Mouse (Mus musculus): Measurements from ENCODE around the gene Rmnd5b. TPM values are rescaled to one million over a fixed set of nuclear protein-coding genes. Genes with fewer than 3 reads are reported as not detected.
"Not testable (repeated sequence)": the region's sequence is repeated elsewhere in the genome, so short reads cannot be mapped to it uniquely, and the experiment has no call there.

Rmnd5b gene
- polyA plus RNA-seq, 1 experiment from 2014 or later: 45.6 TPM

DNA sequence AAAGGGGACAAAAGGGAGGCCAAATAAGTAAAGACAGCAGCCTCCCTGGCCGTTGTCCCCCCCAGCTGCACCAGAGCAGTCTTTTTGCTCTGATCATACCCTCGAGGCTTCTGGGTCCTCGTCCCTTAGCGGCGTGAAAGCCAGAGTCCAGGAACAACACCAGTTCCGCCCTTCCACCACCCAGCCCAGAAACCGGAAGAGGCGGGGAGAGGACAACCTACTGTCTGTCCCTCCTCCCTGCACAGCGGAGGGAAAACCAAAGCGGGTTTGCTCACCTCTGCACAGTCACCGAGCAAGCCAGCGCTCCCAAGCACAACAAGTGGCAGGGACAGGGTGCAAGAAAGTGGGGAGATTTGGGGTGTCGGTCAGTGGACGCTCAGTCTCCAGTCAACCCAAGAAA lies 20.1 kb downstream of the Rmnd5b start:
- DNase-seq (ENCODE audit: low spot score): peak; percentile 73
- no peaks in the 10 kb centered on the region for H3K9me3 ChIP-seq
- H3K4me1 ChIP-seq (replicated peaks): peaks cover 23% of the 10 kb centered on the region
- H3K36me3 ChIP-seq: no peaks in the 10 kb centered on the region
- 4% methylated on average over 14 of the region's 14 CpGs for WGBS
- peak overlapping the region; percentile 48 for H3K4me3 ChIP-seq
- peak overlapping the region; percentile 87 for H3K27ac ChIP-seq
- H3K27me3 ChIP-seq (ENCODE audit: insufficient read depth, poor library complexity, severe bottlenecking): no peaks in the 10 kb centered on the region

DNA sequence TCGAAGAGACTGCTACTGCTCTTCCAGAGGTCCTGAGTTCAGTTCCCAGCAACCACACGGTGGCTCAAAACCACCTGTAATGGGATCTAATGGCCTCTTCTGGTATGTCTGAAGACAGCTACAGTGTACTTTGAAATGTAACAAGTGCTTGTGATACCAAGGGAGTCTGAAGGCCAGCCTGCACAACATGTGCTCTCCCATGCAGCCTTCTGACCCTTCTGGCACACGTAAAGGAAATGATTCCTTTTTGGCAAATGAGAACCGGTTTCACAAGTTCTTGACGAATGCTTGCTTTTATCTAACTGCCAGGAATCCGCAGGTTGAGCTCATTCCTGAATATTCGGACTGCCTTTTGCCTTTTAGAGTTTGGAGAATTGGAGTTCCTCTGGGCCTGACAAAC lies 20.6 kb downstream of the Rmnd5b start:
- H3K4me3 ChIP-seq: peak overlapping the region; percentile 48
- peak overlapping the region; percentile 87 for H3K27ac ChIP-seq
- no peaks in the 10 kb centered on the region for H3K27me3 ChIP-seq (ENCODE audit: insufficient read depth, poor library complexity, severe bottlenecking)
- no peaks in the 10 kb centered on the region for H3K36me3 ChIP-seq
- no peaks in the 10 kb centered on the region for H3K9me3 ChIP-seq
- H3K4me1 ChIP-seq (replicated peaks): peaks cover 18% of the 10 kb centered on the region
- WGBS: 53% methylated on average over 7 of the region's 7 CpGs
- no peak for DNase-seq (ENCODE audit: low spot score)

GRCm38 (mm10) chr11:51614256-51614655 lies 21.4 kb downstream of the Rmnd5b start:
- WGBS: 79% methylated on average over 8 of the region's 8 CpGs
- peak overlapping the region; percentile 0; the same call in 1 of the 2 replicates for H3K27ac ChIP-seq
- H3K4me3 ChIP-seq: no peak overlapping the region
- no peaks in the 10 kb centered on the region for H3K9me3 ChIP-seq
- H3K4me1 ChIP-seq (replicated peaks): peaks cover 16% of the 10 kb centered on the region
- no peak for DNase-seq (ENCODE audit: low spot score)
- no peaks in the 10 kb centered on the region for H3K36me3 ChIP-seq
- no peaks in the 10 kb centered on the region for H3K27me3 ChIP-seq (ENCODE audit: insufficient read depth, poor library complexity, severe bottlenecking)

GRCm38 (mm10) chr11:51609940-51610339 lies 25.8 kb downstream of the Rmnd5b start:
- not testable (repeated sequence) for DNase-seq (ENCODE audit: low spot score); H3K36me3 ChIP-seq; H3K27me3 ChIP-seq (ENCODE audit: insufficient read depth, poor library complexity, severe bottlenecking); H3K4me3 ChIP-seq; H3K27ac ChIP-seq; H3K9me3 ChIP-seq
- WGBS: 85% methylated on average over 5 of the region's 5 CpGs
- peaks cover 15% of the 10 kb centered on the region for H3K4me1 ChIP-seq (replicated peaks)

GRCm38 (mm10) chr11:51609266-51609909 lies 26.3 kb downstream of the Rmnd5b start:
- Histone ChIP-seq H3K4me1 (replicated peaks) (peaks cover 18% of the 10 kb centered on the region), H3K9me3 (no peaks in the 10 kb centered on the region), H3K36me3 (peaks cover 15% of the 10 kb centered on the region), H3K27ac (no peak overlapping the region), H3K27me3 (ENCODE audit: insufficient read depth, poor library complexity, severe bottlenecking) (no peaks in the 10 kb centered on the region), H3K4me3 (no peak overlapping the region)
- DNase-seq (ENCODE audit: low spot score): no peak
- 88% methylated on average over 3 of the region's 3 CpGs for WGBS

- 11% methylated on average over 15 of the region's 15 CpGs for WGBS
- DNase-seq (ENCODE audit: low spot score): no peak
- peaks cover 39% of the 10 kb centered on the region for H3K4me1 ChIP-seq (replicated peaks)
- H3K27me3 ChIP-seq (ENCODE audit: insufficient read depth, poor library complexity, severe bottlenecking): no peaks in the 10 kb centered on the region
- no peaks in the 10 kb centered on the region for H3K9me3 ChIP-seq
- H3K27ac ChIP-seq: peak overlapping the region; percentile 100
- H3K36me3 ChIP-seq: peaks cover 37% of the 10 kb centered on the region
- peak overlapping the region; percentile 99 for H3K4me3 ChIP-seq
Measured at GRCm38 (mm10) chr11:51607096-51607738, 28.5 kb downstream of the Rmnd5b start.

DNA sequence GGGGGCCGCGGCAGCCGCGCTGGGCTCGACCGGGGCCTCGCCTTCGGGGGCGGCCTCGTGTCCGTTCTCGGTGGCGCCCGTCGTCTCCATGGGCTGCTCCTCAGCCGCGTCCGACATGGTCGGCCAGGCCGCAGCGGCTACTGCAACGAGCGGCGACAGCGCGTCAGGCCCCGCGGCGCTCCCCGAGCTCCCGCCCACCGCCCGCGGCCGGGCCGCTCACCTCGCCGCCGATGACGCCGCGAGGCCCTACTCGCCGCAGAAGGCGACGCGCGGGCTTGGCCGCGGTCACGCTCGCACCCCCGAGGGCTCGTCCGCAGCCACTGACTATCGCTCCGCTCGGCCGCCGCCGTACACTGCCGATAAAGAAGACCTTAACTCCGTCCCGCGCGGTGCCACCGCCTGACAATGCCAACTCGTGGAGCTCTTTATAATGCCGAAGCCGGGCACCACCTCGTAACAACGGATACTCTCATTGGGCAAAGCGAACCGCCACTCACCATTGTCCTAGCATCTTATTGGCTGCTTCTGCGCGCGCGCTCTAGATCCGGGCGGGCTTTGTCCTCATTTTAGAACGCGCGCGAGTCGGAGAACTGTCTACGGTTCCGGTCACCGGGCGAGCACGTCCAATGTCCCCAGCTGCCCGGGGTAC lies 29.1 kb downstream of the Rmnd5b start, which contains the start of gene Hnrnpab:
TSS of gene Hnrnpab (minus strand) at position 401 of the 649 bp plus-strand sequence.
- H3K4me3 ChIP-seq: peak within 1 kb of the TSS; percentile 99
- H3K4me1 ChIP-seq (replicated peaks): peaks cover 45% of the 10 kb centered on the region
- peak; percentile 98 for DNase-seq (ENCODE audit: low spot score)
- H3K36me3 ChIP-seq: peaks cover 43% of the 10 kb centered on the region
- no peaks in the 10 kb centered on the region for H3K9me3 ChIP-seq
- H3K27ac ChIP-seq: peak within 1 kb of the TSS; percentile 100
- under 1% methylated on average over 91 of the region's 91 CpGs for WGBS
- H3K27me3 ChIP-seq (ENCODE audit: insufficient read depth, poor library complexity, severe bottlenecking): no peaks in the 10 kb centered on the region

DNA sequence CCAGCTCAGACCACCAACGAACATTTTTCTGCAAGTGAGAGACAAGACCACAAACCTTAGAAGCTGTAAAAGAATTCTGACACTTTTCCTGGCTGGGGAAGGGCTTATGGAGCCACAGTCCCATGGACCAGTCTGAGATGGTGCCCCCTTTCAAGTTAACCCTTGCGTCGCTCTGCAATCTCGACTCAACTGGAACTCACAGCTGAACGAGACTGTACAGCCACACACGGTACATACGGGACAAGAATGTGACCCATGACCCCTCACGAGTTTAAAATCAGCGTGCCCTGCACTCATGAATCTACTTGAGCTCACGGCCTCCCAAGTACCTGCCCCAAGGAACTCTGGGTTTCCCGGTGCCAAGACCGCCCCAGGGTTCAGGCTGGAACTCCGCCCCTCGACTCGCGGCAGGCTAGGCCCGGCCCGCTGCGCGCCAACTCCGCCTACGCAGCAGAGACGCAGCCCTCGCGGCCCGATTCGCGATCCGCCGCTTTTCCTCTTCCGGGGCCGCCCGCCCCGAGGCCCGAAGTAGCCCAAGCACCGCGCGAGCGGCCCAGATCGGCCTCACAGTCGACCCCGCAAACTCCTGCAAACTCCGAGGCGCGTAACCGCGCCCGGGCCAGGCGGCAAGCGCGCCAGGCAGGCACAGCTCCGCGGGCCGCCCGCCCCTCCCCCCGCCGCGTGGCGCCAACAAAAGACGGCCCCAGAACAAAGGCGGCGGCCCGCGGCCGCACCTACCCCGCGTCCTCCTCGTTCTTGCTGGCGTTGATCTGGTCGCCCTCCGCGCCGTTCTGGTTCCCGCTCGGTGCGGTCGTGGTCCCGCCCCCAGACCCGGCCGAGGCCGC lies 29.9 kb downstream of the Rmnd5b start:
- peak; percentile 77 for DNase-seq (ENCODE audit: low spot score)
- Histone ChIP-seq H3K36me3 (peaks cover 51% of the 10 kb centered on the region), H3K27me3 (ENCODE audit: insufficient read depth, poor library complexity, severe bottlenecking) (no peaks in the 10 kb centered on the region), H3K4me1 (replicated peaks) (peaks cover 51% of the 10 kb centered on the region), H3K4me3 (peak overlapping the region; percentile 99), H3K27ac (peak overlapping the region; percentile 100), H3K9me3 (no peaks in the 10 kb centered on the region)
- WGBS: under 1% methylated on average over 81 of the region's 81 CpGs

GRCm38 (mm10) chr11:51602253-51602652 lies 33.4 kb downstream of the Rmnd5b start:
- DNase-seq (ENCODE audit: low spot score): no peak
- H3K4me3 ChIP-seq: peak overlapping the region; percentile 23
- peaks cover 86% of the 10 kb centered on the region for H3K36me3 ChIP-seq
- whole genome bisulfite sequencing: 90% methylated on average over 3 of the region's 3 CpGs
- H3K9me3 ChIP-seq: no peaks in the 10 kb centered on the region
- H3K4me1 ChIP-seq (replicated peaks): peaks cover 45% of the 10 kb centered on the region
- no peaks in the 10 kb centered on the region for H3K27me3 ChIP-seq (ENCODE audit: insufficient read depth, poor library complexity, severe bottlenecking)
- H3K27ac ChIP-seq: no peak overlapping the region

DNA sequence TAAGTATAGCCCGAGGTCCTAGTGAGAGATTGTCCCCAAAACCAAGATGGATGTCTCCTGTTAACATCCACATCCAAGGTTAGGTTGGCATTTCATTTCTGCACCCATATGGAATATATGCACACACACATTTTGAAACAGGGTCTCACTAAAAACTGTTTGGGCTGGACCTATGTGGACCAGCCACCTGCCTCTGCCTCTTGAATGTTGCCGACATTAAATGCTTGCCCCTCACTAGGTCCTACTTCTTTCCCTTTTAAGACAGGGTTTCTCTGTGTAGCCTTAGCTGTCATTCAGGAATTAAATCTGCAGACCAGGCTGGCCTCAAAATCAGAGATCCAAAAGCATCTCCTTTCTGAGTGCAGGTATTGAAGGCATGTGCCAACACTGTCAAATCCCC lies 38.1 kb downstream of the Rmnd5b start:
- Histone ChIP-seq H3K27me3 (ENCODE audit: insufficient read depth, poor library complexity, severe bottlenecking) (no peaks in the 10 kb centered on the region), H3K4me1 (replicated peaks) (peaks cover 16% of the 10 kb centered on the region), H3K9me3 (no peaks in the 10 kb centered on the region), H3K36me3 (peaks cover 100% of the 10 kb centered on the region), H3K4me3 (no peak overlapping the region), H3K27ac (no peak overlapping the region)
- DNase-seq (ENCODE audit: low spot score): no peak
- 88% methylated on average over 2 of the region's 2 CpGs for WGBS

DNA sequence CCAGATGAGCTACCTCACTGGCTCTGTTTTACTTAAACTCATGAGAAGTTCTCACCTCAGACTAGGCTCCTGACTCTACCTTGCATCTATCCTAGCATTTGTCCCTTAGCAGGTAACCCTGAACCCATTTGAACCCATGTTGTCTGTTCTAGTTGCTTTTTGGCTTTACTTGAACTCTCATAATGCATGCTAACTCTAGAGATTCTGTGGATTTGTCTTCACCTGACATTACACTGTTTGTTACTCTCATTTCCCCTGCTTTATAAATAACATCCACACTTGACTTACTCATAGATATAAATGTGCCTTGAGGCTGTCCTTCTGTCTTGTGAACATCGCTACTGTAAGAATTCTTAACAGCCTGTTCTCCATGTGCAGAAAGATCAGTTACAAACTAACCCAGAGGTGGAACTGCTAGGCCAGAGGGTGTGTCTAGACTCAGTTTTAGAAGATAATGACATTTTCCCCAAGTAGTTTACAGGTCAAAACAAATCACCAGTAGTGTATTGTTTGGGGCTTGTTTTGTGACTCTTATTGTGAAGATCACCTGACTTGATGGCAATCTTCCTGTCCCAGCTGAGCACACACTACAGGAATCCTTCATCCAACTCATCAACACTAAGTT lies 40.1 kb downstream of the Rmnd5b start:
- Histone ChIP-seq H3K36me3 (peaks cover 100% of the 10 kb centered on the region), H3K27ac (no peak overlapping the region), H3K4me1 (replicated peaks) (no peaks in the 10 kb centered on the region), H3K27me3 (ENCODE audit: insufficient read depth, poor library complexity, severe bottlenecking) (no peaks in the 10 kb centered on the region), H3K9me3 (no peaks in the 10 kb centered on the region), H3K4me3 (no peak overlapping the region)
- 93% methylated on average over 1 of the region's 1 CpGs for WGBS
- no peak for DNase-seq (ENCODE audit: low spot score)

DNA sequence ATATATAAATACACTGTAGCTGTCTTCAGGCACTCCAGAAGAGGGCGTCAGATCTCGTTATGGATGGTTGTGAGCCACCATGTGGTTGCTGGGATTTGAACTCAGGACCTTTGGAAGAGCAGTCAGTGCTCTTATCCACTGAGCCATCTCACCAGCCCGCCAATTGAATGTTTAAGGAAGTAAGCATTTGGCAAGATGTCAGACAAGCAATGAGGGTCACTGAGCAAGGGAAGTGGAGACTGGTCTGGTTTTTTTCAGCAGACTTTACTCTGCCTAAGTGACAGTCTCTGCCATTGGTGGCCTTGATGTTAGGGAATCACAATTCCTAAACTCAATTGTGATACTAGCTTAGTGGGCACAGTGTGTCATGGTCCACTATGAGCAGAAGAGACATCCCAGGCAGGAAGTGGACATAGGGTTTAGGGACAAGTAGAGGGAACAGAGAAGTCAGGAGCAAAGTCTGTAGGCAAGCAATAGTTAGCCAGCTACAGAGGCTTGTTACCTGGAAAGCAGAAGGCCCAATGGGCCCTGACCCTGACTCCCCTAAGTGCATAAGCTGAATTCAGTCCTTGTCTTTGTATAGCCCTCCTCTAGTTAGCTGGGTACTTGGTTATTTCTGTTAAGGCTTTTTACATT lies 40.9 kb downstream of the Rmnd5b start:
- no peak for DNase-seq (ENCODE audit: low spot score)
- no peak overlapping the region for H3K4me3 ChIP-seq
- WGBS: 79% methylated on average over 3 of the region's 3 CpGs
- no peaks in the 10 kb centered on the region for H3K27me3 ChIP-seq (ENCODE audit: insufficient read depth, poor library complexity, severe bottlenecking)
- H3K9me3 ChIP-seq: no peaks in the 10 kb centered on the region
- H3K36me3 ChIP-seq: peaks cover 100% of the 10 kb centered on the region
- no peaks in the 10 kb centered on the region for H3K4me1 ChIP-seq (replicated peaks)
- no peak overlapping the region for H3K27ac ChIP-seq

Measured in hindbrain, embryonic 10.5 days (tissue).